In genomic region chrX:72275372-72275663, GRCm38 (mm10) we compare ENCODE assay signal across 9 mouse cellular contexts. TPM values are rescaled to one million over a fixed set of nuclear protein-coding genes. Genes with fewer than 3 reads are reported as not detected.
DNase-seq lines count a peak whose midpoint lies in the region; ATAC-seq and TF ChIP-seq lines count a peak whose summit lies in the region.
"Had no signal": no experiment of that assay in that cellular context is flagged by ENCODE, and none has a peak within 500 bp of the region (broad histone marks: within the 10 kb centered on the region; RNA-seq: fewer than 3 reads in every experiment).

No protein-coding gene starts in this region.

- no peak overlapping the region for H3K27ac ChIP-seq in neural tube, embryonic 11.5 days (ENCODE audit: low read depth, low read length)
- no peak overlapping the region for H3K27ac ChIP-seq in forebrain, postnatal 0 days (ENCODE audit: low read depth, low read length)
- H3K27ac ChIP-seq in limb, embryonic 14.5 days (replicated peaks; ENCODE audit: low read depth, low read length): peak overlapping the region; percentile 19; the same call in 1 of the 2 replicates
- no peak overlapping the region for H3K27ac ChIP-seq in stomach, postnatal 0 days (replicated peaks)

- H3K4me2 ChIP-seq in neural tube, embryonic 11.5 days (ENCODE audit: low read depth): peak overlapping the region; percentile 65; the same call in 1 of the 2 replicates
- no peak overlapping the region for H3K4me2 ChIP-seq in forebrain, postnatal 0 days (ENCODE audit: low read depth)
- H3K4me2 ChIP-seq in limb, embryonic 14.5 days (replicated peaks; ENCODE audit: low read depth, low read length, severe bottlenecking): peak overlapping the region; percentile 61
- H3K4me2 ChIP-seq in stomach, postnatal 0 days (replicated peaks; ENCODE audit: low read depth): peak overlapping the region; percentile 63

- DNase-seq in neural tube, embryonic 11.5 days (ENCODE audit: low spot score): no peak
- no peak for DNase-seq in neural tube, embryonic 10.5 days (ENCODE audit: extremely low spot score, low spot score)
- DNase-seq in forebrain, postnatal 0 days: no peak
- no peak for DNase-seq in limb, embryonic 14.5 days (ENCODE audit: low spot score)
- DNase-seq in stomach, postnatal 0 days (ENCODE audit: low spot score): no peak
- DNase-seq in ovary, postnatal 36 days (ENCODE audit: low spot score): no peak
- no peak for DNase-seq in layer of hippocampus, adult 18-20 months (ENCODE audit: low spot score in 2 of 2)
- no peak for DNase-seq in layer of hippocampus, postnatal 36 days
- DNase-seq: kidney, adult 9 months had no signal

- ATAC-seq in neural tube, embryonic 11.5 days (ENCODE audit: insufficient read depth, low FRiP score, low TSS enrichment): no peak
- 0 out of 2 replicates have a peak, but pooled peaks have one; percentile 9 for ATAC-seq in forebrain, postnatal 0 days
- no peak for ATAC-seq in limb, embryonic 14.5 days (ENCODE audit: low FRiP score, low read depth)
- ATAC-seq in stomach, postnatal 0 days (ENCODE audit: low FRiP score, low TSS enrichment): no peak

- no peak for TF ChIP-seq POLR2A in limb, embryonic 14.5 days (IDR thresholded peaks at IDR 0.05; ENCODE audit: borderline replicate concordance, extremely low read depth, insufficient read depth, insufficient read length)

- H3K4me3 ChIP-seq in neural tube, embryonic 11.5 days (ENCODE audit: low read depth, low read length): no peak overlapping the region
- 0 out of 2 replicates have a peak overlapping the region, but pooled peaks have one; percentile 34 for H3K4me3 ChIP-seq in forebrain, postnatal 0 days (ENCODE audit: low read depth, low read length)
- H3K4me3 ChIP-seq in limb, embryonic 14.5 days (replicated peaks; ENCODE audit: low read length): peak overlapping the region; percentile 48
- H3K4me3 ChIP-seq in stomach, postnatal 0 days (ENCODE audit: low read depth, low read length): no peak overlapping the region

- TF ChIP-seq EP300 in stomach, postnatal 0 days (optimal IDR thresholded peaks at IDR 0.05): no peak

- H3K9me3 ChIP-seq in neural tube, embryonic 11.5 days (ENCODE audit: control insufficient read depth, low read length): no peaks in the 10 kb centered on the region
- no peaks in the 10 kb centered on the region for H3K9me3 ChIP-seq in forebrain, postnatal 0 days (ENCODE audit: low read length)
- no peaks in the 10 kb centered on the region for H3K9me3 ChIP-seq in limb, embryonic 14.5 days (ENCODE audit: control insufficient read depth, low read length)
- H3K9me3 ChIP-seq in stomach, postnatal 0 days (ENCODE audit: control insufficient read depth, low read length): no peaks in the 10 kb centered on the region

- no peaks in the 10 kb centered on the region for H3K36me3 ChIP-seq in neural tube, embryonic 11.5 days (ENCODE audit: control insufficient read depth, insufficient read depth, low read length)
- H3K36me3 ChIP-seq in forebrain, postnatal 0 days (ENCODE audit: insufficient read depth): no peaks in the 10 kb centered on the region
- H3K36me3 ChIP-seq in limb, embryonic 14.5 days (ENCODE audit: control insufficient read depth, insufficient read depth, low read length): no peaks in the 10 kb centered on the region
- no peaks in the 10 kb centered on the region for H3K36me3 ChIP-seq in stomach, postnatal 0 days (ENCODE audit: control insufficient read depth, insufficient read depth, low read length)

- H3K9ac ChIP-seq in neural tube, embryonic 11.5 days (ENCODE audit: low read length): no peak overlapping the region
- no peak overlapping the region for H3K9ac ChIP-seq in forebrain, postnatal 0 days
- H3K9ac ChIP-seq in limb, embryonic 14.5 days (ENCODE audit: low read depth, low read length, severe bottlenecking): 0 out of 2 replicates have a peak overlapping the region, but pooled peaks have one; percentile 52
- H3K9ac ChIP-seq in stomach, postnatal 0 days (ENCODE audit: low read length): no peak overlapping the region

- no peak for TF ChIP-seq CTCF in forebrain, postnatal 0 days (IDR thresholded peaks at IDR 0.05; ENCODE audit: low read depth)
- no peak for TF ChIP-seq CTCF in stomach, postnatal 0 days (IDR thresholded peaks at IDR 0.05; ENCODE audit: low read depth)

- WGBS in neural tube, embryonic 11.5 days: 94% methylated on average over 1 of the region's 1 CpGs
- WGBS in forebrain, postnatal 0 days: 83% methylated on average over 1 of the region's 1 CpGs
- 86% methylated on average over 1 of the region's 1 CpGs for WGBS in limb, embryonic 14.5 days
- WGBS in stomach, postnatal 0 days: 62% methylated on average over 1 of the region's 1 CpGs

- H3K4me1 ChIP-seq in neural tube, embryonic 11.5 days (ENCODE audit: control insufficient read depth, insufficient read depth, low read length): no peaks in the 10 kb centered on the region
- no peaks in the 10 kb centered on the region for H3K4me1 ChIP-seq in forebrain, postnatal 0 days (ENCODE audit: insufficient read depth)
- no peaks in the 10 kb centered on the region for H3K4me1 ChIP-seq in limb, embryonic 14.5 days (ENCODE audit: control insufficient read depth, insufficient read depth, low read length)
- no peaks in the 10 kb centered on the region for H3K4me1 ChIP-seq in stomach, postnatal 0 days (replicated peaks; ENCODE audit: control insufficient read depth, insufficient read depth)

- no peaks in the 10 kb centered on the region for H3K27me3 ChIP-seq in neural tube, embryonic 11.5 days (ENCODE audit: control insufficient read depth, insufficient read depth, low read length)
- no peaks in the 10 kb centered on the region for H3K27me3 ChIP-seq in forebrain, postnatal 0 days (ENCODE audit: insufficient read depth, low read length)
- H3K27me3 ChIP-seq in limb, embryonic 14.5 days (ENCODE audit: control insufficient read depth, insufficient read depth, low read length): no peaks in the 10 kb centered on the region
- no peaks in the 10 kb centered on the region for H3K27me3 ChIP-seq in stomach, postnatal 0 days (ENCODE audit: control insufficient read depth, insufficient read depth, low read length)

RNA-seq across cellular contexts. Expression of gene Gabre, which starts 0.7 kb away (rescaled TPM):
- 0.59 and 0.64 TPM in 2 replicates for polyA plus RNA-seq in neural tube, embryonic 11.5 days (2014; fragmentation: Nextera tagmentation; extraction: Ambion mirVana)
- total RNA-seq in forebrain, postnatal 0 days (2014; rRNA removed): 0.38 and 0.57 TPM in 2 replicates
- polyA plus RNA-seq in forebrain, postnatal 0 days (2015; fragmentation: Nextera tagmentation; extraction: Ambion mirVana): 0.05 and 0.54 TPM in 2 replicates
- polyA plus RNA-seq in limb, embryonic 14.5 days (2012; rRNA removed): 18.2 and 29.2 TPM in 2 replicates
- polyA plus RNA-seq in limb, embryonic 14.5 days (2014; fragmentation: Nextera tagmentation; extraction: Ambion mirVana): 3.9 and 4.6 TPM in 2 replicates
- 1.1 and 1.3 TPM in 2 replicates for polyA plus RNA-seq in stomach, postnatal 0 days (2015; fragmentation: Nextera tagmentation; extraction: Ambion mirVana)
- total RNA-seq in layer of hippocampus, adult 18-20 months (2021): under 1 TPM; 0.10 TPM
- total RNA-seq in layer of hippocampus, postnatal 36 days (2021): under 1 TPM; 0.17 to 0.18 TPM

RNA-seq across cellular contexts. Expression of gene Magea4, which starts 53.5 kb away (rescaled TPM):
- not detected in 2 replicates for polyA plus RNA-seq in neural tube, embryonic 11.5 days (2014; fragmentation: Nextera tagmentation; extraction: Ambion mirVana)
- not detected in 2 replicates for total RNA-seq in forebrain, postnatal 0 days (2014; rRNA removed)
- not detected in 2 replicates for polyA plus RNA-seq in forebrain, postnatal 0 days (2015; fragmentation: Nextera tagmentation; extraction: Ambion mirVana)
- polyA plus RNA-seq in limb, embryonic 14.5 days (2012; rRNA removed): not detected in 2 replicates
- not detected in 2 replicates for polyA plus RNA-seq in limb, embryonic 14.5 days (2014; fragmentation: Nextera tagmentation; extraction: Ambion mirVana)
- not detected in 2 replicates for polyA plus RNA-seq in stomach, postnatal 0 days (2015; fragmentation: Nextera tagmentation; extraction: Ambion mirVana)
- total RNA-seq in layer of hippocampus, adult 18-20 months (2021): not detected
- total RNA-seq in layer of hippocampus, postnatal 36 days (2021): not detected

Comparison
In these comparisons a context has a peak if more than half of its experiments do, and no peak if none do; other contexts are left out.
1. H3K4me3 ChIP-seq: peak in forebrain, postnatal 0 days (single experiment) and limb, embryonic 14.5 days (single experiment); none in neural tube, embryonic 11.5 days (single experiment) and stomach, postnatal 0 days (single experiment).